Mouse (Mus musculus): ENCODE data around the gene 4930426L09Rik. TPM values are rescaled to one million over a fixed set of nuclear protein-coding genes. Genes with fewer than 3 reads are reported as not detected.

4930426L09Rik gene
- 4.1 TPM in 1 of 2 replicates, not detected in the other for total RNA-seq (2014; rRNA removed; ENCODE audit: low replicate concordance)
- polyA plus RNA-seq (2015; fragmentation: Nextera tagmentation; extraction: Ambion mirVana) = 0.08 and 0.36 TPM in 2 replicates

- Histone ChIP-seq H3K9ac (replicated peaks; ENCODE audit: low read depth, low read length) (peak within 1 kb of the TSS; percentile 74), H3K27me3 (ENCODE audit: control insufficient read depth, insufficient read depth, low read length) (no peaks in the 10 kb centered on the region), H3K36me3 (replicated peaks; ENCODE audit: control insufficient read depth, insufficient read depth, low read length) (no peaks in the 10 kb centered on the region), H3K9me3 (replicated peaks; ENCODE audit: control insufficient read depth, low read length) (no peaks in the 10 kb centered on the region), H3K27ac (ENCODE audit: low read depth) (peak within 1 kb of the TSS; percentile 91), H3K4me1 (ENCODE audit: control insufficient read depth, insufficient read depth) (peaks cover 19% of the 10 kb centered on the region), H3K4me2 (ENCODE audit: low read depth, low read length) (peak within 1 kb of the TSS; percentile 94), H3K4me3 (ENCODE audit: low read depth, low read length) (peak within 1 kb of the TSS; percentile 86)
- ATAC-seq (ENCODE audit: insufficient read depth, low read depth) (peak; percentile 96), DNase-seq (ENCODE audit: low spot score) (peak; percentile 82)
- under 1% methylated on average over 45 of the region's 66 CpGs for WGBS
- TF ChIP-seq EP300 (IDR thresholded peaks at IDR 0.05; ENCODE audit: low read depth) = no peak
- TF ChIP-seq CTCF (IDR thresholded peaks at IDR 0.05; ENCODE audit: low read depth) = no peak
These were observed at the start of gene 4930426L09Rik, which contains the start of gene Pip4k2a for GRCm38 (mm10) chr2:18998054-18998478. TSS of gene 4930426L09Rik (plus strand) at chr2:18998343. TSS of gene Pip4k2a (minus strand) at chr2:18998126.

- Histone ChIP-seq H3K4me2 (ENCODE audit: low read depth, low read length) (no peak overlapping the region), H3K9ac (replicated peaks; ENCODE audit: low read depth, low read length) (no peak overlapping the region), H3K9me3 (replicated peaks; ENCODE audit: control insufficient read depth, low read length) (no peaks in the 10 kb centered on the region), H3K4me3 (ENCODE audit: low read depth, low read length) (no peak overlapping the region), H3K27me3 (ENCODE audit: control insufficient read depth, insufficient read depth, low read length) (no peaks in the 10 kb centered on the region), H3K36me3 (replicated peaks; ENCODE audit: control insufficient read depth, insufficient read depth, low read length) (no peaks in the 10 kb centered on the region), H3K4me1 (ENCODE audit: control insufficient read depth, insufficient read depth) (peaks cover 17% of the 10 kb centered on the region), H3K27ac (ENCODE audit: low read depth) (no peak overlapping the region)
- no peak for TF ChIP-seq EP300 (IDR thresholded peaks at IDR 0.05; ENCODE audit: low read depth)
- no peak for TF ChIP-seq CTCF (IDR thresholded peaks at IDR 0.05; ENCODE audit: low read depth)
- no peak for DNase-seq (ENCODE audit: low spot score)
- 77% methylated on average over 7 of the region's 7 CpGs for WGBS
- ATAC-seq (ENCODE audit: insufficient read depth, low read depth) = no peak
These were observed 49.4 kb upstream of the 4930426L09Rik start for GRCm38 (mm10) chr2:18948741-18949140.

GRCm38 (mm10) chr2:18950758-18951157 is 47.4 kb upstream of the 4930426L09Rik start:
- no peak overlapping the region for H3K4me3 ChIP-seq (ENCODE audit: low read depth, low read length)
- no peaks in the 10 kb centered on the region for H3K36me3 ChIP-seq (replicated peaks; ENCODE audit: control insufficient read depth, insufficient read depth, low read length)
- no peaks in the 10 kb centered on the region for H3K27me3 ChIP-seq (ENCODE audit: control insufficient read depth, insufficient read depth, low read length)
- no peak for DNase-seq (ENCODE audit: low spot score)
- TF ChIP-seq EP300 (IDR thresholded peaks at IDR 0.05; ENCODE audit: low read depth) (no peak), CTCF (IDR thresholded peaks at IDR 0.05; ENCODE audit: low read depth) (no peak)
- 73% methylated on average over 2 of the region's 2 CpGs for WGBS
- H3K9ac ChIP-seq (replicated peaks; ENCODE audit: low read depth, low read length) = no peak overlapping the region
- H3K4me1 ChIP-seq (ENCODE audit: control insufficient read depth, insufficient read depth) = peaks cover 14% of the 10 kb centered on the region
- no peak overlapping the region for H3K4me2 ChIP-seq (ENCODE audit: low read depth, low read length)
- no peak overlapping the region for H3K27ac ChIP-seq (ENCODE audit: low read depth)
- no peak for ATAC-seq (ENCODE audit: insufficient read depth, low read depth)
- H3K9me3 ChIP-seq (replicated peaks; ENCODE audit: control insufficient read depth, low read length) = no peaks in the 10 kb centered on the region

GRCm38 (mm10) chr2:18952102-18952673 is 46.0 kb upstream of the 4930426L09Rik start:
- H3K4me2 ChIP-seq (ENCODE audit: low read depth, low read length) = peak overlapping the region; percentile 0; the same call in 1 of the 2 replicates
- H3K27ac ChIP-seq (ENCODE audit: low read depth) = peak overlapping the region; percentile 58; the same call in 1 of the 2 replicates
- H3K36me3 ChIP-seq (replicated peaks; ENCODE audit: control insufficient read depth, insufficient read depth, low read length) = no peaks in the 10 kb centered on the region
- H3K27me3 ChIP-seq (ENCODE audit: control insufficient read depth, insufficient read depth, low read length) = no peaks in the 10 kb centered on the region
- ATAC-seq (ENCODE audit: insufficient read depth, low read depth) = no peak
- H3K9ac ChIP-seq (replicated peaks; ENCODE audit: low read depth, low read length) = no peak overlapping the region
- no peak for TF ChIP-seq CTCF (IDR thresholded peaks at IDR 0.05; ENCODE audit: low read depth)
- no peak for TF ChIP-seq EP300 (IDR thresholded peaks at IDR 0.05; ENCODE audit: low read depth)
- no peak for DNase-seq (ENCODE audit: low spot score)
- no peak overlapping the region for H3K4me3 ChIP-seq (ENCODE audit: low read depth, low read length)
- 56% methylated on average over 7 of the region's 7 CpGs for WGBS
- peaks cover 17% of the 10 kb centered on the region for H3K4me1 ChIP-seq (ENCODE audit: control insufficient read depth, insufficient read depth)
- no peaks in the 10 kb centered on the region for H3K9me3 ChIP-seq (replicated peaks; ENCODE audit: control insufficient read depth, low read length)

- H3K36me3 ChIP-seq (replicated peaks; ENCODE audit: control insufficient read depth, insufficient read depth, low read length) = no peaks in the 10 kb centered on the region
- H3K4me1 ChIP-seq (ENCODE audit: control insufficient read depth, insufficient read depth) = peaks cover 17% of the 10 kb centered on the region
- TF ChIP-seq CTCF (IDR thresholded peaks at IDR 0.05; ENCODE audit: low read depth) (no peak), EP300 (IDR thresholded peaks at IDR 0.05; ENCODE audit: low read depth) (no peak)
- no peak overlapping the region for H3K27ac ChIP-seq (ENCODE audit: low read depth)
- DNase-seq (ENCODE audit: low spot score) (no peak), ATAC-seq (ENCODE audit: insufficient read depth, low read depth) (no peak)
- 77% methylated on average over 4 of the region's 4 CpGs for whole genome bisulfite sequencing
- H3K4me2 ChIP-seq (ENCODE audit: low read depth, low read length) = no peak overlapping the region
- H3K27me3 ChIP-seq (ENCODE audit: control insufficient read depth, insufficient read depth, low read length) = no peaks in the 10 kb centered on the region
- no peaks in the 10 kb centered on the region for H3K9me3 ChIP-seq (replicated peaks; ENCODE audit: control insufficient read depth, low read length)
- no peak overlapping the region for H3K9ac ChIP-seq (replicated peaks; ENCODE audit: low read depth, low read length)
- H3K4me3 ChIP-seq (ENCODE audit: low read depth, low read length) = no peak overlapping the region
These were observed 43.7 kb upstream of the 4930426L09Rik start for GRCm38 (mm10) chr2:18954422-18954821.
